Mouse (Mus musculus) midbrain, embryonic 11.5 days (tissue): ENCODE measurements around the gene Siah3. TPM values are rescaled to one million over a fixed set of nuclear protein-coding genes. Genes with fewer than 3 reads are reported as not detected.

Experiments
- ATAC-seq: fragments of 200-750 bp; cut with Nextera tagmentation; 2 replicates; pipeline ENCODE4 v1.8.0; 2017; ENCODE audit warnings: moderate TSS enrichment, moderate library complexity; ENCODE audit not compliant: low FRiP score
- DNase-seq: peaks from one replicate; pipeline ENCODE4 v3.0.0; 2015; ENCODE audit warnings: low spot score; ENCODE audit errors: missing footprints
- H3K27ac ChIP-seq: fragments of 300-500 bp; sonication (generic); 2 replicates; pipeline ENCODE4 v1.5.1; 2014; ENCODE audit warnings: low read depth, low read length
- H3K27me3 ChIP-seq: fragments of 300-500 bp; sonication (generic); 2 replicates; pipeline ENCODE4 v1.6.1; 2014; ENCODE audit warnings: mild to moderate bottlenecking, low read length, moderate library complexity, mixed read lengths; ENCODE audit not compliant: control insufficient read depth, insufficient read depth
- H3K36me3 ChIP-seq: fragments of 300-500 bp; sonication (generic); 2 replicates; pipeline ENCODE4 v1.6.1; 2014; ENCODE audit warnings: mild to moderate bottlenecking, low read length, moderate library complexity, mixed read lengths; ENCODE audit not compliant: control insufficient read depth, insufficient read depth
- H3K4me1 ChIP-seq: fragments of 300-500 bp; sonication (generic); 2 replicates; pipeline ENCODE4 v1.6.1; 2014; ENCODE audit warnings: low read length; ENCODE audit not compliant: control insufficient read depth, insufficient read depth
- H3K4me2 ChIP-seq: fragments of 300-500 bp; sonication (generic); 2 replicates; pipeline ENCODE4 v1.6.1; 2014; ENCODE audit warnings: mild to moderate bottlenecking, moderate library complexity
- H3K4me3 ChIP-seq: fragments of 300-500 bp; sonication (generic); 2 replicates; pipeline ENCODE4 v1.5.1; 2014; ENCODE audit warnings: low read depth, low read length
- H3K9ac ChIP-seq: fragments of 300-500 bp; sonication (generic); 2 replicates; pipeline ENCODE4 v1.6.1; 2014; ENCODE audit warnings: low read length
- H3K9me3 ChIP-seq: fragments of 300-500 bp; sonication (generic); 2 replicates; pipeline ENCODE4 v1.6.1; 2016; ENCODE audit warnings: low read length; ENCODE audit not compliant: control insufficient read depth
- WGBS: fragments of 180-500 bp; shearing (Covaris S2); extraction: QIAGEN DNeasy Blood & Tissue Kit; methylation state at CpG from one replicate; pipeline ENCODE4 v1.1.7; 2014; 5-methylcytosine and 5-hydroxymethylcytosine counted together
- polyA plus RNA-seq: library from polyadenylated mRNA; unstranded; fragments of >200 nt; fragmentation: Nextera tagmentation; extraction: Ambion mirVana; gene quantifications from 2 replicates; pipeline ENCODE4 v1.2.1, GENCODE M21; 2014

Siah3 gene
- 1.1 and 1.4 TPM in 2 replicates for polyA plus RNA-seq

DNA sequence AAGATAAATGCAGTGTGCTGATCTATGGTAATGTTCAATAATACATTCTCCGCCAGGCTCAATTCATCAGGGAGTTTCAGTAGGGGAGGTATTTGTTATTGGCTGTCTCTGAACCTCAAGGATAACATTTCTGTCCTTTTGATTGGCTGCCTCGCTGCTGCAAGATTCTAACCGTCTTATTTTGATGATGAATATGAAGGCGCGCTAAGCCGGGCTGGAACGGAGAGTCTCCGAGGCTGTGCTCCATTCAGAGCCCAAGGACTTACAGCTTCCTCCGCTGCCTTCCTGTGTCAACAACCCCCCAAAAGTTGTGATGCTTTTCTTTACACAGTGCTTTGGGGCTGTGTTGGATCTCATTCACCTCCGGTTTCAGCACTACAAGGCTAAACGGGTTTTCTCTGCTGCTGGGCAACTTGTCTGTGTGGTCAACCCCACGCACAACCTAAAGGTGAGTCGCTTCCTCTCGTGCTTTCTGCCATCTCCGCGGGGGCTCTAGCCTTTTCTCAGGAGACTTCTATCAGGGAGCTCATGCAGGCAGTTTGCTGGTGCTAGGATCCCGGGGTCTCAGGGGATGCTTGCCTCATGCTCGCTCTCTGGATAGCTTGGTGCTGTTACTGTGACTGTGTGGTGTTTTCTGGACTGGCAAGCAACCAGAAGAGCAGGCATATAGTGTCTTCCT is at the start of gene Siah3:
Gene Siah3, plus strand, starts transcription at position 240 of the 679 bp plus-strand sequence.
- ATAC-seq: peak; percentile 58
- Histone ChIP-seq H3K27ac (no peak within 1 kb of the TSS), H3K9me3 (no peaks in the 10 kb centered on the region), H3K4me3 (peak within 1 kb of the TSS; percentile 39), H3K36me3 (no peaks in the 10 kb centered on the region), H3K4me2 (peak within 1 kb of the TSS; percentile 87), H3K4me1 (peaks cover 9% of the 10 kb centered on the region), H3K27me3 (no peaks in the 10 kb centered on the region; the same call in 1 of the 2 replicates), H3K9ac (peak within 1 kb of the TSS; percentile 40)
- peak; percentile 96 for DNase-seq
- WGBS: 11% methylated on average over 18 of the region's 18 CpGs

DNA sequence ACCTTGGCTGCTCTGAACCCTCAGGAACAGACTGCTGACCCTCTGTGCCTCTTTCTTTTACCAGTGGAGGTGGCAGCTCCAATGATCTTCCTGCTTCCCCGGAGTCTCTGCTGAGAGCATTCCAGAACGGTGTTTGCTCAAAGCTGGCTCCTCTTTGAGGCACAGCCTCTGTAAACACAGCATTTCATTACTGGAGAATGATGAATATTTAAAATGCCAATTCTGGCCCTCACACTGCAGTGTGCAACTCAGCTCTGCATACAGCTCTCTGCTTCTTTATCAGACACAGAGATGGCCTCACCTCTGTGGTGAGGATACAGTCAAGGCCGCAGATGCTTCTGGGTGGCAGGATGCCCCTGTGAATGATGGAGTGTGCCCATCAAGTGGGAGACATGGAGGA is 46.0 kb upstream of the Siah3 start:
- Histone ChIP-seq H3K27ac (no peak overlapping the region), H3K9ac (no peak overlapping the region), H3K9me3 (peaks cover 4% of the 10 kb centered on the region; the same call in 1 of the 2 replicates), H3K36me3 (no peaks in the 10 kb centered on the region), H3K4me2 (no peak overlapping the region), H3K4me1 (no peaks in the 10 kb centered on the region), H3K27me3 (no peaks in the 10 kb centered on the region), H3K4me3 (no peak overlapping the region)
- WGBS: 75% methylated on average over 3 of the region's 3 CpGs
- ATAC-seq (peak; percentile 54; the same call in 1 of the 2 replicates), DNase-seq (no peak)

DNA sequence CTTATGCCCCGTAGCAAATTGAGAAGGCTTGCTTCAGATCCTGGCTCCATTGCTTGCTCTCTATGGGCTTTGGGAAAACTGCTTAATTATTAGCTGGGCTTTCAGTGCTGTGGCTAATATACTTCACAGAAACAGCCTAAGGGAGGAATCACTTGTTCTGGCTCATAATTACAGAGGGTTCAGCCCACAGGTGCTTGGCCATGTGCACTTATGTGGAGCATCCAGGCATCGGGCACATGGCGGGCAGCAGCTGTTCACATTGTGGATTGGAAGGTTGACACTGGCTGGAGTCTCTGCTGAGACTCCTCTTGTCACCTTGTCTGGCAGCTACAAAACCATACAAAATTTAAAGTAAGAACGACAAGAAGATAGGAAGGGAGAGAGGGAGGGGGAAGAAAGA is 45.4 kb upstream of the Siah3 start:
- Histone ChIP-seq H3K27ac (no peak overlapping the region), H3K4me3 (no peak overlapping the region), H3K27me3 (no peaks in the 10 kb centered on the region), H3K4me2 (no peak overlapping the region), H3K9me3 (peaks cover 4% of the 10 kb centered on the region; the same call in 1 of the 2 replicates), H3K36me3 (no peaks in the 10 kb centered on the region), H3K4me1 (0 out of 2 replicates have a peak, but pooled peaks cover 2% of the 10 kb centered on the region), H3K9ac (no peak overlapping the region)
- WGBS: 94% methylated on average over 4 of the region's 4 CpGs
- ATAC-seq (no peak), DNase-seq (no peak)

DNA sequence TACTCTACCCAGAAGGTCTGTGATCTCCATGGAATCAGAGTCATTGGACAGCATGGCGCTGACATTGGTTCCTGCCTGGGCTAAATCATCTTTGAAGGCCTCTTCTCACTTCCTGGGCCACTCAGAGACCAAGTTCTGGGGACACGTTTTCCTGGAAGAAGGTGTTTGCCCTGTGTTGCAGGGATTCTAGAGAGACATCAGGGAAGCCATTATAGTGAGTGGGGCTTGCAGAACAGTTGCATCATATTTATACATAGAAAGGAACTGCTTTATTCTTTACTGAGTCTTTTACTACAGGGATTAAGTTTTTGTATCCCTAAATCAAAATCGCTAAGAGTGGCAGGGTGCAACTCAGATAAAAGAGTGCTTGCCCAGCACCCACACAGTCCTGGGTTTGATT is 37.1 kb upstream of the Siah3 start:
- Histone ChIP-seq H3K27ac (no peak overlapping the region), H3K4me2 (no peak overlapping the region), H3K27me3 (no peaks in the 10 kb centered on the region), H3K4me1 (peaks cover 16% of the 10 kb centered on the region), H3K9me3 (peaks cover under 1% of the 10 kb centered on the region; the same call in 1 of the 2 replicates), H3K36me3 (no peaks in the 10 kb centered on the region), H3K4me3 (no peak overlapping the region), H3K9ac (no peak overlapping the region)
- WGBS: 77% methylated on average over 3 of the region's 3 CpGs
- DNase-seq: no peak
- no peak for ATAC-seq

DNA sequence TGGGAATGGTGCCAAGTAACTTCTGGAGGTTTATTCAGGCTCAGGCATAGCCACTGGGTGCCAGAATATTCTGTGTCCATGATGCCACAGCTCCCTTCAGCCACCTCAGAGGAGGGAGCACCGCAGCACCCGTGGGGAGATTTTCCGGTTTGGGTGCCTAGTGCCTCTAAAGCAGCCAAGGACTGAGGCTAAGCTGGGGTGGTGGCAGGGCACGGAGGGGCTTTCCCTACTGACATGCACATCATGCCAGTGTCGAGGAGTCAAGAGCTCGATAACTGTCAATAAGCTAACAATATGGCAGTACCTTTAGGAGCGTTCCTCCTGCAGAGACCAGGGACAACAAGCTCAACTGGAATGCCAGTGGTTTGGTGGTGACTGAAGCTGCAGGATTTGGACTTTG is 35.9 kb upstream of the Siah3 start:
- Histone ChIP-seq H3K4me1 (peaks cover 16% of the 10 kb centered on the region), H3K27ac (no peak overlapping the region), H3K36me3 (no peaks in the 10 kb centered on the region), H3K9me3 (no peaks in the 10 kb centered on the region), H3K4me3 (no peak overlapping the region), H3K4me2 (no peak overlapping the region), H3K9ac (no peak overlapping the region), H3K27me3 (no peaks in the 10 kb centered on the region)
- ATAC-seq (no peak), DNase-seq (peak; percentile 39)
- WGBS: 92% methylated on average over 7 of the region's 7 CpGs

DNA sequence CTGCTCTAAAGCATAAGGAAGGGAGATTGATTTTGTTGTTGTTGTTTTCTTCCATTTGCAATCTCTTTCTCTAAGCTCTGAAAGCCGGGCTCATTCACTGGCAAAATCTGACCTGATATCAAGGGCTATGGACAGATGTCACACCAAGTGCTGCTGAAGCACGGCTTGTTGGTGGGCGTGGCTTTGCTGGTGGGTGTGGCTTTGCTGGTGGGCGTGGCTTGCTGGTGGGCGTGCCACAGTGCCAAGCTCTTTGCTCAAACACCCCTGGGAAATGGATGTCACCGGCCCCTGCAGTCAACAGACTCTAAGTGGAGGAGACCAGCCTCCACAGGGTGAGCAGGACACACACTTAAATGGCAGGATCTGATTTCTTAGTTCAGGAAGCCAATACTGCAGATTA is 35.0 kb upstream of the Siah3 start:
- H3K4me3 ChIP-seq: no peak overlapping the region
- no peaks in the 10 kb centered on the region for H3K9me3 ChIP-seq
- DNase-seq: peak; percentile 31
- no peak overlapping the region for H3K27ac ChIP-seq
- WGBS: 69% methylated on average over 6 of the region's 6 CpGs
- ATAC-seq: no peak
- no peak overlapping the region for H3K9ac ChIP-seq
- no peaks in the 10 kb centered on the region for H3K27me3 ChIP-seq
- H3K4me2 ChIP-seq: no peak overlapping the region
- H3K4me1 ChIP-seq: peaks cover 11% of the 10 kb centered on the region
- H3K36me3 ChIP-seq: no peaks in the 10 kb centered on the region

DNA sequence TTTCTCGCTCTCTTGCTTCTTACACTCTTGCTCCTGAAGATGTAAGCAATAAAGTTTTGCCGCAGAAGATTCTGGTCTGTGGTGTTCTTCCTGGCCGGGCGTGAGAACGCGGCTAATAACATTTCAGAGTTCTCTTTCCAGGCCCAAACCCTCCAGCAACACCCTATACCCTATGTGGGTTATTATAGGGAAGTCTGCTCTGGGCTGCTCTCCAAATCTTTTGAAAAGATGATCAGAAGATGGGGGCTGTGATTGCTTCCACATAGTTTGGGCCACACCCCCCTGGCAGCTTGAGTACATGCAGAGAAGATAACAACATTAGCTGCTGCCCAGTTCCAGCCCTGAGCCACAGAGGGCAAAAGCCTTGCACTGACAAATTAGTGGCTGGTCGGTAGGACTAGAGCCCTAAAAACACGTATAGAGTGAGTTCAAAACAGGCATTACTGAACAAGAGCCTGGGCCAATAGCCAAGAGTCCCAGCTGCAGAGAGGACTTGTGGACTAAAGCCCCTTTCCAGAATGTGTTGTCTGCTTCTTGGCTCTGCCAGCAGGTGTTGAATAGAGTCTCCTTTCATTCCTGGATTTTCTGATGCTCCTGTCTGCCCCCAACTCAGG is 24.5 kb upstream of the Siah3 start:
- Histone ChIP-seq H3K4me1 (no peaks in the 10 kb centered on the region), H3K4me3 (no peak overlapping the region), H3K4me2 (no peak overlapping the region), H3K27me3 (no peaks in the 10 kb centered on the region), H3K27ac (no peak overlapping the region), H3K9me3 (no peaks in the 10 kb centered on the region), H3K36me3 (no peaks in the 10 kb centered on the region), H3K9ac (no peak overlapping the region)
- DNase-seq (peak; percentile 57), ATAC-seq (no peak)
- 94% methylated on average over 7 of the region's 8 CpGs for WGBS

DNA sequence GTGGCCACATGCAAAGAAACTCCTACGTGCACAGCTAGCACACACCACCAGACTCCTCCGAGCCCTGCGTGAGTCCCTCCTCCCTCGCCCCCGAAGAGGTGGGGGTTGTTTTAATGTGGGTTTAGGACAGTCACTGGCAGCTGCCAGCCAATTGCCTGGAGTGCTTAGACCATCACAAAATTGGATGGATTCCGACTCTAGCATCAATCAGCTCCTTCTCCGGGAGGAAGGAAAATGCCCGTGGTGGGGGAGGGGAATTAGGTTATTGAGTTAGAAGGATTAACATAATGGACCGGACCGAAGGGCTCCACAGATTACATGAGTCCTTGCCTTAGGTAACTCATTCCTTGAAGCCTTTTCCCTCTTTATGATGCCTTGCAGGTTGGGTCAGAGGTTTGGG is 22.9 kb upstream of the Siah3 start:
- no peak for ATAC-seq
- H3K27me3 ChIP-seq: no peaks in the 10 kb centered on the region
- 70% methylated on average over 10 of the region's 10 CpGs for WGBS
- peak; percentile 64 for DNase-seq
- H3K27ac ChIP-seq: no peak overlapping the region
- no peaks in the 10 kb centered on the region for H3K36me3 ChIP-seq
- no peaks in the 10 kb centered on the region for H3K4me1 ChIP-seq
- no peak overlapping the region for H3K9ac ChIP-seq
- no peak overlapping the region for H3K4me2 ChIP-seq
- no peaks in the 10 kb centered on the region for H3K9me3 ChIP-seq
- no peak overlapping the region for H3K4me3 ChIP-seq

DNA sequence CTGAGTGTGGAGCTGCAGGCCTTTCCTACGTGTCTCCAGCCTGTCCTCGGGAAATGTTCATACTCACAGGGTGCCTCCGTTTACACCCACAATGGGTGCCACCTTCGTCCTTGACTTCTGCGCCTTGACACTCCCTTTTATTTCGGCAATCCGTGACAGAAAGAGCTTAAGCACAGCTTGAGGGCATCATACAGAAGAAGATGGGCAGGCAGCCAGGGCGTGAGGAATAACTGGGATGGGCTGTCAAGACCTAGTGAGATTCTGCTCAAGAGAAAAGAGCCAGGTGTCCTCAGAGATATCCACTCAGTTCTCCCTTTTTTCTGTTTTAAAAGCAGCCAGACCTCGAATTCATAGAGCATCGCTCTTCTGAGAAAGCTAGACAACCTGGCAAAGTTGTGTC is 21.2 kb upstream of the Siah3 start:
- Histone ChIP-seq H3K4me3 (no peak overlapping the region), H3K36me3 (no peaks in the 10 kb centered on the region), H3K9ac (no peak overlapping the region), H3K4me2 (no peak overlapping the region), H3K9me3 (no peaks in the 10 kb centered on the region), H3K27me3 (no peaks in the 10 kb centered on the region), H3K4me1 (no peaks in the 10 kb centered on the region), H3K27ac (no peak overlapping the region)
- peak; percentile 26 for DNase-seq
- ATAC-seq: no peak
- 90% methylated on average over 10 of the region's 10 CpGs for WGBS
